Mouse (Mus musculus) common myeloid progenitor, adult 5-6 weeks (primary cell): ENCODE data around the gene Cldn34b1. TPM values are rescaled to one million over a fixed set of nuclear protein-coding genes. Genes with fewer than 3 reads are reported as not detected.
"Not testable (repeated sequence)": the region's sequence is repeated elsewhere in the genome, so short reads cannot be mapped to it uniquely, and the experiment has no call there.

ENCODE experiments used
- ATAC-seq: replicated peaks from 2 replicates; pipeline ENCODE4 v1.8.0; 2016; ENCODE audit warnings: low read depth, mild to moderate bottlenecking, moderate TSS enrichment, inconsistent platforms; ENCODE audit not compliant: poor library complexity, severe bottlenecking
- total RNA-seq: library from RNA; stranded (forward); fragments of 200-1000, 187-1606 nt; gene quantifications from 2 replicates; pipeline ENCODE4 v1.2.3, GENCODE M21; 2017

Gene Cldn34b1
- total RNA-seq = not detected in 2 replicates

GRCm38 (mm10) chrX:154890167-154890566, at the start of gene Cldn34b1:
Gene Cldn34b1 (minus strand): TSS chrX:154890267.
- not testable (repeated sequence) for ATAC-seq

- ATAC-seq = not testable (repeated sequence)
Measured at GRCm38 (mm10) chrX:154935887-154936286, 45.8 kb upstream of the Cldn34b1 start, which contains the start of gene Magea6. Gene Magea6 (minus strand): TSS chrX:154935987.

Other genes with a start within 250 kb of the Cldn34b1 start
- not detected in 2 replicates for gene Magea6, start 45.7 kb upstream of the Cldn34b1 start, total RNA-seq
- not detected in 2 replicates for gene Magea3, start 59.2 kb upstream of the Cldn34b1 start, total RNA-seq
- gene Magea8, start 105.6 kb upstream of the Cldn34b1 start, total RNA-seq = not detected in 2 replicates
- not detected in 2 replicates for gene Magea5, start 172.9 kb upstream of the Cldn34b1 start, total RNA-seq
- not detected in 2 replicates for gene Magea1, start 199.5 kb upstream of the Cldn34b1 start, total RNA-seq
- not detected in 2 replicates for gene Magea2, start 203.4 kb upstream of the Cldn34b1 start, total RNA-seq
- gene Cldn34b2, start 238.1 kb upstream of the Cldn34b1 start, total RNA-seq = not detected in 2 replicates